Mouse (Mus musculus): ENCODE measurements around the gene Phactr3.

DNA sequence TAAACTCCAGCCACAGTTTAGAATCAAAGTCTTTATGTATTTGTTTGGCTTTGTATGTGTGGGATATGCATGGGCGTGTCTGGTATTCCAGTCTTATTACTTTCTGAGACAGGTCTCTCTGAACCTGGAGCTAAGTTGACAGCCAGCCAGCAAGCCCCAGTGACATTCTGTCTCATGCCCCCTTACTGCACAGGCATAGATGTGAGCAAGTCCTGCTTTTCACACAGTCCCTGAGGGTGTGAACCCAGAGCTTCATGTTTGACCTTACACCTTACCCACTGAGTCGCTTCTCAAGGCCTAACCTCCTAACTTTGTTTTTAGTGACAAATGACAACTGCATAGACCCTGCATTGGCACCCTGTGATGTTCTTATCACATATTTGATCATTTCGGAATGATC lies 169.9 kb downstream of the Phactr3 start:
- TF ChIP-seq POLR2A (IDR thresholded peaks at IDR 0.05; ENCODE audit: borderline replicate concordance, low read depth, low read length) (no peak), CTCF (IDR thresholded peaks at IDR 0.05; ENCODE audit: low read depth, low read length) (no peak)

Data from bone marrow macrophage, adult 2 months (primary cell).